24 mouse cellular contexts compared by ENCODE assay signal in the genomic region with DNA sequence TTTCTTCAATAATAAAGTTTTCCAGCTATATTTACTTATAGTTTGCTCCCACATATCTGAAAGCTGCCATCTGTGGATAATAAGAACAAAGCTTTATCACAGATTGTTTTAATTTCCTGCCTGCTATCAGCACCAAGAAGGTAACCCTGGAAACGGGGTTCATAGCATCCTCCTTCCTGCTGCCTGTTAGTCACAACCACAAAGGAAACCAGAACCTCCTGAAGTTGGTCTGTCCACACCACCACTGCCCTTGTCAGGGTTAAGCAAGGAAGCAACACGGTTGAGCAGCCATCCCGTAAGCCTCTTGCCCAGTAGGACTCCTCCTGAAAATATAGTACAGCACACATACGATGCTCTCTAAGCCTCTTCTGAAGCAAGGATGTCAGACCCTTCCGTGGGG. TPM values are rescaled to one million over a fixed set of nuclear protein-coding genes. Genes with fewer than 3 reads are reported as not detected.
DNase-seq lines count a peak whose midpoint lies in the region; ATAC-seq lines count a peak whose summit lies in the region.
"Had no signal": no experiment of that assay in that cellular context is flagged by ENCODE, and none has a peak within 500 bp of the region (broad histone marks: within the 10 kb centered on the region; RNA-seq: fewer than 3 reads in every experiment).

No protein-coding gene starts in this region.

- H3K36me3 ChIP-seq in limb, embryonic 10.5 days = no peaks in the 10 kb centered on the region
- H3K36me3 ChIP-seq: embryonic facial prominence, embryonic 12.5 days; hindbrain, embryonic 13.5 days; intestine, embryonic 15.5 days; kidney, embryonic 15.5 days; liver, embryonic 12.5 days; neural tube, embryonic 12.5 days had no signal

- no peak overlapping the region for H3K27ac ChIP-seq in limb, embryonic 10.5 days
- H3K27ac ChIP-seq: embryonic facial prominence, embryonic 12.5 days; forebrain, embryonic 13.5 days; hindbrain, embryonic 13.5 days; intestine, embryonic 15.5 days; kidney, embryonic 15.5 days; left cerebral cortex, adult 2 months; liver, embryonic 12.5 days; neural tube, embryonic 12.5 days had no signal

- DNase-seq in 3T3-L1 (ENCODE audit: low read depth, low spot score) (peak; percentile 52), 416B (ENCODE audit: low read depth) (peak; percentile 99), liver (no peak)
- peak; percentile 10 for DNase-seq in brain, adult 2 months (ENCODE audit: low read depth, low spot score)
- no peak for DNase-seq in limb, embryonic 10.5 days (ENCODE audit: low spot score)
- DNase-seq in left cerebral cortex, postnatal 4 days = no peak
- DNase-seq: adrenal gland, postnatal 14 days; cerebellum, adult 2 months; gastrocnemius, postnatal 14 days; heart, postnatal 10 days; lung, adult 2 months; right cerebral cortex, adult 18-20 months; thymus, postnatal 25 days had no signal

- H3K4me3 ChIP-seq in limb, embryonic 10.5 days = no peak overlapping the region
- H3K4me3 ChIP-seq: embryonic facial prominence, embryonic 12.5 days; erythroblast, embryonic 14.5 days; forebrain, embryonic 13.5 days; hindbrain, embryonic 13.5 days; intestine, embryonic 15.5 days; kidney, embryonic 15.5 days; left cerebral cortex, adult 2 months; liver, embryonic 12.5 days; neural tube, embryonic 12.5 days had no signal

- peaks cover 7% of the 10 kb centered on the region for H3K4me1 ChIP-seq in limb, embryonic 10.5 days
- H3K4me1 ChIP-seq: embryonic facial prominence, embryonic 12.5 days; forebrain, embryonic 13.5 days; hindbrain, embryonic 13.5 days; intestine, embryonic 15.5 days; neural tube, embryonic 12.5 days had no signal

- no peaks in the 10 kb centered on the region for H3K27me3 ChIP-seq in limb, embryonic 10.5 days (ENCODE audit: low read depth, poor library complexity, severe bottlenecking)
- H3K27me3 ChIP-seq: embryonic facial prominence, embryonic 12.5 days; forebrain, embryonic 13.5 days; hindbrain, embryonic 13.5 days; intestine, embryonic 15.5 days; kidney, embryonic 15.5 days; liver, embryonic 12.5 days; neural tube, embryonic 12.5 days had no signal

- intact Hi-C loops in left cerebral cortex, postnatal 4 days (cut with DNase I) = no loop called here

- peak; percentile 68 for ATAC-seq in megakaryocyte, adult 5-6 weeks (ENCODE audit: poor library complexity, severe bottlenecking)
- ATAC-seq: forebrain, embryonic 13.5 days; intestine, embryonic 15.5 days; liver, embryonic 12.5 days; midbrain, embryonic 16.5 days had no signal

- WGBS in limb, embryonic 10.5 days = 64% methylated on average over 5 of the region's 5 CpGs

- no peaks in the 10 kb centered on the region for H3K9me3 ChIP-seq in limb, embryonic 10.5 days (replicated peaks)
- H3K9me3 ChIP-seq: embryonic facial prominence, embryonic 12.5 days; forebrain, embryonic 13.5 days; hindbrain, embryonic 13.5 days; intestine, embryonic 15.5 days; kidney, embryonic 15.5 days; liver, embryonic 12.5 days; neural tube, embryonic 12.5 days had no signal

RNA-seq across cellular contexts. Expression of a gene that starts 17.1 kb away (rescaled TPM):
- 16.7 and 18.5 TPM in 2 replicates for total RNA-seq in megakaryocyte, adult 5-6 weeks (2015)
- total RNA-seq in megakaryocyte, adult 5-6 weeks (2017) = 9.4 and 10.2 TPM in 2 replicates
- 0.72 and 0.88 TPM in 2 replicates for polyA plus RNA-seq in limb, embryonic 10.5 days (2016; fragmentation: Nextera tagmentation; extraction: Ambion mirVana)
- under 1 TPM; 0.74 to 0.83 TPM for total RNA-seq in left cerebral cortex, postnatal 4 days (2021)

Comparison
In these comparisons a context has a peak if more than half of its experiments do, and no peak if none do; other contexts are left out.
1. DNase-seq: peak in 3T3-L1 (single experiment), 416B (single experiment) and brain, adult 2 months (single experiment); none in limb, embryonic 10.5 days (single experiment), liver (single experiment) and left cerebral cortex, postnatal 4 days (single experiment).
2. RNA of a gene that starts 17.1 kb away (total RNA-seq): 9.4 to 18.5 TPM in megakaryocyte, adult 5-6 weeks; 0.74 to 0.83 TPM in left cerebral cortex, postnatal 4 days; every median in the first group is over 4 times any median in the second.